Mouse (Mus musculus): Measurements from ENCODE around the gene Capn1. TPM values are rescaled to one million over a fixed set of nuclear protein-coding genes. Genes with fewer than 3 reads are reported as not detected.

Capn1 gene
- total RNA-seq, 2 experiments from 2014 or later = 82.6 to 95.2 TPM

GRCm38 (mm10) chr19:5994711-5995110 lies 21.0 kb downstream of the Capn1 start:
- no peak for DNase-seq
- intact Hi-C loops (cut with DNase I) = no loop called here

GRCm38 (mm10) chr19:5992012-5992411 lies 23.7 kb downstream of the Capn1 start:
- intact Hi-C loops (cut with DNase I) = no loop called here
- no peak for DNase-seq

GRCm38 (mm10) chr19:5991467-5991866 lies 24.2 kb downstream of the Capn1 start:
- intact Hi-C loops (cut with DNase I) = no loop called here
- no peak for DNase-seq

GRCm38 (mm10) chr19:5990921-5991320 lies 24.8 kb downstream of the Capn1 start:
- no peak for DNase-seq
- intact Hi-C loops (cut with DNase I) = no loop called here

- intact Hi-C loops (cut with DNase I) = no loop called here
- no peak for DNase-seq
Measured at GRCm38 (mm10) chr19:5990033-5990432, 25.7 kb downstream of the Capn1 start.

GRCm38 (mm10) chr19:5989585-5989984 lies 26.1 kb downstream of the Capn1 start:
- no peak for DNase-seq
- intact Hi-C loops (cut with DNase I) = no loop called here

- intact Hi-C loops (cut with DNase I) = no loop called here
- peak in 1 of 2 experiments; percentile 36 for DNase-seq
Measured at GRCm38 (mm10) chr19:5988815-5989452, 26.8 kb downstream of the Capn1 start.

GRCm38 (mm10) chr19:5988027-5988814 lies 27.5 kb downstream of the Capn1 start:
- intact Hi-C loops (cut with DNase I) = no loop called here
- no peak for DNase-seq

- intact Hi-C loops (cut with DNase I) = no loop called here
- no peak for DNase-seq
Measured at GRCm38 (mm10) chr19:5986043-5986442, 29.7 kb downstream of the Capn1 start, which contains the start of gene Slc22a20. Slc22a20 (minus strand) TSS chr19:5986143.

- intact Hi-C loops (cut with DNase I) = no loop called here
- DNase-seq = no peak
Measured at GRCm38 (mm10) chr19:5980477-5980876, 35.2 kb downstream of the Capn1 start.

GRCm38 (mm10) chr19:5977717-5978116 lies 38.0 kb downstream of the Capn1 start:
- peak in 1 of 2 experiments; percentile 39 for DNase-seq

GRCm38 (mm10) chr19:5975676-5976075 lies 40.0 kb downstream of the Capn1 start:
- DNase-seq = no peak
- intact Hi-C loops (cut with DNase I) = no loop called here

More at GRCm38 (mm10) chr19:5977717-5978116, 38.0 kb downstream of the Capn1 start:
- intact Hi-C loops (cut with DNase I) = no loop called here

- intact Hi-C loops (cut with DNase I) = no loop called here
- no peak for DNase-seq
Measured at GRCm38 (mm10) chr19:5975112-5975511, 40.6 kb downstream of the Capn1 start.

- DNase-seq = no peak
- intact Hi-C loops (cut with DNase I) = loop anchor here (5.0 kb wide), 1 partner anchor 155 kb away; no protein-coding TSS in a partner anchor
Measured at GRCm38 (mm10) chr19:5967664-5968063, 48.0 kb downstream of the Capn1 start.

- intact Hi-C loops (cut with DNase I) = loop anchor here (1.0 to 5.0 kb wide), 2 partner anchors 52 to 156 kb away; no protein-coding TSS in a partner anchor
Measured at GRCm38 (mm10) chr19:5966786-5967185, 48.9 kb downstream of the Capn1 start.

GRCm38 (mm10) chr19:5965910-5966309 lies 49.8 kb downstream of the Capn1 start:
- DNase-seq = no peak
- intact Hi-C loops (cut with DNase I) = loop anchor here (1.0 to 5.0 kb wide), 2 partner anchors 52 to 156 kb away; no protein-coding TSS in a partner anchor

More at GRCm38 (mm10) chr19:5966786-5967185, 48.9 kb downstream of the Capn1 start:
- no peak for DNase-seq

- intact Hi-C loops (cut with DNase I) = loop anchor here (5.0 kb wide), 1 partner anchor 157 kb away; no protein-coding TSS in a partner anchor
- DNase-seq = peak; percentile 67 to 71
Measured at GRCm38 (mm10) chr19:5965280-5965679, 50.4 kb downstream of the Capn1 start.

- intact Hi-C loops (cut with DNase I) = loop anchor here (5.0 kb wide), 1 partner anchor 157 kb away; no protein-coding TSS in a partner anchor
- DNase-seq = no peak
Measured at GRCm38 (mm10) chr19:5964804-5965203, 50.9 kb downstream of the Capn1 start.

GRCm38 (mm10) chr19:5963883-5964562 lies 51.7 kb downstream of the Capn1 start, which contains the start of gene Pola2:
Pola2 (minus strand) TSS chr19:5964202.
- DNase-seq = peak; percentile 83
- intact Hi-C loops (cut with DNase I) = no loop called here

- DNase-seq = no peak
- intact Hi-C loops (cut with DNase I) = no loop called here
Measured at GRCm38 (mm10) chr19:5962651-5963050, 53.0 kb downstream of the Capn1 start.

GRCm38 (mm10) chr19:5957371-5957770 lies 58.3 kb downstream of the Capn1 start:
- no peak for DNase-seq
- intact Hi-C loops (cut with DNase I) = no loop called here

Measured in gastrocnemius, postnatal 36 days (tissue).